Mouse (Mus musculus) left cerebral cortex, adult 6 months (tissue): ENCODE measurements around the gene Eps8. TPM values are rescaled to one million over a fixed set of nuclear protein-coding genes. Genes with fewer than 3 reads are reported as not detected.

Experiments used
- long read RNA-seq, 2 experiments: library from polyadenylated mRNA; unstranded; transcript quantifications; one replicate each; pipeline ENCODE4 v2.0.0; 2019 to 2020
- polyA plus RNA-seq: library from polyadenylated mRNA; unstranded; fragments of <200 nt; fragmentation: Nextera tagmentation; gene quantifications from 2 replicates; pipeline ENCODE4 v1.2.3, GENCODE M21; 2021

Gene Eps8
- 6.7 and 14.9 TPM in 2 replicates for polyA plus RNA-seq
- long read RNA-seq, experiment 1, full-length matches to known transcripts, result 21 of 42 reads
- long read RNA-seq, experiment 1, partial matches to known transcripts, result 13 of 42 reads
- long read RNA-seq, experiment 1, other reads (novel, unspliced or antisense), result 8 of 42 reads
- long read RNA-seq, experiment 2, partial matches to known transcripts, result 11 of 12 reads
- long read RNA-seq, experiment 2, other reads (novel, unspliced or antisense), result 1 of 12 reads

GRCm38 (mm10) chr6:137654776-137655175 is at the start of gene Eps8:
Gene Eps8 (minus strand): TSS chr6:137654876.

Other genes starting within 250 kb of the Eps8 start
- gene Strap, start 80.2 kb upstream of the Eps8 start, polyA plus RNA-seq, result 87.7 and 92.6 TPM in 2 replicates
- gene Dera, start 99.7 kb upstream of the Eps8 start, polyA plus RNA-seq, result 3.0 and 4.1 TPM in 2 replicates